Mouse (Mus musculus): ENCODE results near the gene Abcg2. TPM values are rescaled to one million over a fixed set of nuclear protein-coding genes. Genes with fewer than 3 reads are reported as not detected.

Gene Abcg2
- polyA plus RNA-seq (2015; fragmentation: Illumina TruSeq; extraction: RNeasy Lipid Tissue Mini Kit (QIAGEN cat#74804); ENCODE audit: low read depth, low replicate concordance): 21.8 TPM

GRCm38 (mm10) chr6:58584223-58584622, at the start of gene Abcg2:
Gene Abcg2 (plus strand): TSS chr6:58584523.

Other genes with a start within 250 kb of the Abcg2 start
- not detected for gene Vmn1r30, start 141.1 kb upstream of the Abcg2 start, polyA plus RNA-seq (2015; fragmentation: Illumina TruSeq; extraction: RNeasy Lipid Tissue Mini Kit (QIAGEN cat#74804); ENCODE audit: low read depth, low replicate concordance)
- gene Vmn1r31, start 109.2 kb upstream of the Abcg2 start, polyA plus RNA-seq (2015; fragmentation: Illumina TruSeq; extraction: RNeasy Lipid Tissue Mini Kit (QIAGEN cat#74804); ENCODE audit: low read depth, low replicate concordance): not detected
- 125 TPM for gene Herc3, start 246.9 kb downstream of the Abcg2 start, polyA plus RNA-seq (2015; fragmentation: Illumina TruSeq; extraction: RNeasy Lipid Tissue Mini Kit (QIAGEN cat#74804); ENCODE audit: low read depth, low replicate concordance)